Mouse (Mus musculus): Measurements from ENCODE around the gene Ctcfl.

DNA sequence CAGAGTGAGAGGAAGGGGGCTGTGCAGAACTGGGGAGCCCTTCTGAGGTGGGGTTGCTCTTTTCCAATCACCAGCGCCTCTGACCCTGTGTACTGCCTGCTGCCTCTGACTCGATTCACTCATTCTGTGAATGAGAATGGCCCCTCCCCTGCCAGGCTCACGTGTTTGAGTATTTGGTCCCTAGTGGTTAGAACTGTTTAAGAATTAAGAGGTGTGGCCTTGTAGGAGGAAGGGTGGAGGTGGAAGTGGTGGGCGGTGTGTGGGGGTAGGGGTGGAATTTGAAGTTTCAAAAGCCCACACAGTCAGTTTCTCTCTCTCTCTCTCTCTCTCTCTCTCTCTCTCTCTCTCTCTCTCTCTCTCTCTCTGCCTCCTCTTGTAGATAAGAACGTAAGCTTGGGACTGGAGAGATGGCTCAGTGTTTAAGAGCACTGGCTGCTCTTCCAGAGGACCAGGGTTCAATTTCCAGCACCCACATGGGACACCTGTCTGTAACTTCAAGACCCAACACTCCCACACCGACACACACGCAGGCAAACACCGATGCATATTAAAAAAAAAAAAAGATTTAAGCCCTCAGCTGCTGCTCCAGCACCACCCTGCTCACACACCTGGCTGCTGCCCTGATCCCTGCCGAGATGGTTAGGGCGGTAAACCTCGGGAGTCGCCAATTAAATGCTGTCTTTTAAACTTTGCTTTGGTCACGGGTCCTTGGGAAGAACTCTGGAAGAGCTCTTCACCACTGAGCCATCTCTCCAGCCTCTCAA lies 35.4 kb downstream of the Ctcfl start:
- TF ChIP-seq POLR2A (IDR thresholded peaks at IDR 0.05; ENCODE audit: borderline replicate concordance, control insufficient read depth, low read depth, low read length), result 0 out of 2 replicates have a peak, but pooled peaks have one; percentile 10
- 0 out of 2 replicates have a peak, but pooled peaks have one; percentile 10 for TF ChIP-seq CTCF (IDR thresholded peaks at IDR 0.05; ENCODE audit: control insufficient read depth, insufficient read depth, low read length)

Data from bone marrow, adult 2 months (tissue).